Mouse (Mus musculus) embryonic facial prominence, embryonic 11.5 days (tissue): ENCODE data around the gene Ptpn13. TPM values are rescaled to one million over a fixed set of nuclear protein-coding genes. Genes with fewer than 3 reads are reported as not detected.

Source experiments
- ATAC-seq: fragments of 200-750 bp; cut with Nextera tagmentation; replicated peaks from 2 replicates; pipeline ENCODE4 v1.8.0; 2017; ENCODE audit warnings: low read depth; ENCODE audit not compliant: insufficient number of reproducible peaks, low FRiP score, low TSS enrichment
- DNase-seq: peaks from one replicate; pipeline ENCODE4 v3.0.0-alpha.2; 2015; ENCODE audit warnings: low spot score
- H3K27ac ChIP-seq: fragments of 300-500 bp; sonication (generic); replicated peaks from 2 replicates; pipeline ENCODE4 v1.5.1; 2014; ENCODE audit warnings: mild to moderate bottlenecking, low read depth, low read length, control low read depth
- H3K27me3 ChIP-seq: fragments of 300-500 bp; sonication (generic); 2 replicates; pipeline ENCODE4 v1.6.1; 2014; ENCODE audit warnings: mild to moderate bottlenecking, low read length, moderate library complexity, mixed read lengths; ENCODE audit not compliant: control insufficient read depth, insufficient read depth
- H3K36me3 ChIP-seq: fragments of 300-500 bp; sonication (generic); replicated peaks from 2 replicates; pipeline ENCODE4 v1.6.1; 2014; ENCODE audit warnings: low read depth, mild to moderate bottlenecking, low read length, moderate library complexity, mixed read lengths; ENCODE audit not compliant: control insufficient read depth, insufficient read depth
- H3K4me1 ChIP-seq: fragments of 300-500 bp; sonication (generic); 2 replicates; pipeline ENCODE4 v1.6.1; 2014; ENCODE audit warnings: low read length, mixed read lengths; ENCODE audit not compliant: control insufficient read depth, insufficient read depth
- H3K4me2 ChIP-seq: fragments of 300-500 bp; sonication (generic); 2 replicates; pipeline ENCODE4 v1.6.1; 2014; ENCODE audit warnings: low read depth, mild to moderate bottlenecking, control low read depth, low read length, moderate library complexity
- H3K4me3 ChIP-seq: fragments of 300-500 bp; sonication (generic); 2 replicates; pipeline ENCODE4 v1.5.1; 2014; ENCODE audit warnings: low read depth, low read length, control low read depth
- H3K9ac ChIP-seq: fragments of 300-500 bp; sonication (generic); replicated peaks from 2 replicates; pipeline ENCODE4 v1.6.1; 2014; ENCODE audit warnings: mild to moderate bottlenecking, control low read depth, low read length
- H3K9me3 ChIP-seq: fragments of 300-500 bp; sonication (generic); replicated peaks from 2 replicates; pipeline ENCODE4 v1.6.1; 2016; ENCODE audit warnings: mild to moderate bottlenecking, low read length, inconsistent platforms, mixed read lengths; ENCODE audit not compliant: control insufficient read depth
- WGBS: fragments of 180-500 bp; shearing (Covaris S2); extraction: QIAGEN DNeasy Blood & Tissue Kit; methylation state at CpG from one replicate; pipeline ENCODE4 v1.1.7; 2014; 5-methylcytosine and 5-hydroxymethylcytosine counted together
- polyA plus RNA-seq: library from polyadenylated mRNA; unstranded; fragments of >200 nt; fragmentation: Nextera tagmentation; extraction: Ambion mirVana; gene quantifications from 2 replicates; pipeline ENCODE4 v1.2.1, GENCODE M21; 2014

The Ptpn13 gene
- polyA plus RNA-seq, 1 experiment from 2014 or later: 15.3 TPM

GRCm38 (mm10) chr5:103610148-103610547 lies 185.2 kb downstream of the Ptpn13 start:
- H3K36me3 ChIP-seq: no peaks in the 10 kb centered on the region
- 79% methylated on average over 5 of the region's 5 CpGs for WGBS

GRCm38 (mm10) chr5:103610856-103611472 lies 186.0 kb downstream of the Ptpn13 start:
- H3K36me3 ChIP-seq: no peaks in the 10 kb centered on the region
- no peak for ATAC-seq
- no peak overlapping the region for H3K4me3 ChIP-seq
- no peaks in the 10 kb centered on the region for H3K4me1 ChIP-seq
- DNase-seq: no peak
- 90% methylated on average over 10 of the region's 10 CpGs for WGBS
- H3K27ac ChIP-seq: no peak overlapping the region
- no peak overlapping the region for H3K4me2 ChIP-seq
- H3K9ac ChIP-seq: no peak overlapping the region
- H3K27me3 ChIP-seq: no peaks in the 10 kb centered on the region
- no peaks in the 10 kb centered on the region for H3K9me3 ChIP-seq

More at GRCm38 (mm10) chr5:103610148-103610547, 185.2 kb downstream of the Ptpn13 start:
- no peaks in the 10 kb centered on the region for H3K27me3 ChIP-seq
- H3K9ac ChIP-seq: no peak overlapping the region
- no peak overlapping the region for H3K4me3 ChIP-seq
- H3K4me2 ChIP-seq: no peak overlapping the region
- H3K27ac ChIP-seq: no peak overlapping the region
- no peak for DNase-seq
- no peak for ATAC-seq
- no peaks in the 10 kb centered on the region for H3K4me1 ChIP-seq
- H3K9me3 ChIP-seq: no peaks in the 10 kb centered on the region

DNA sequence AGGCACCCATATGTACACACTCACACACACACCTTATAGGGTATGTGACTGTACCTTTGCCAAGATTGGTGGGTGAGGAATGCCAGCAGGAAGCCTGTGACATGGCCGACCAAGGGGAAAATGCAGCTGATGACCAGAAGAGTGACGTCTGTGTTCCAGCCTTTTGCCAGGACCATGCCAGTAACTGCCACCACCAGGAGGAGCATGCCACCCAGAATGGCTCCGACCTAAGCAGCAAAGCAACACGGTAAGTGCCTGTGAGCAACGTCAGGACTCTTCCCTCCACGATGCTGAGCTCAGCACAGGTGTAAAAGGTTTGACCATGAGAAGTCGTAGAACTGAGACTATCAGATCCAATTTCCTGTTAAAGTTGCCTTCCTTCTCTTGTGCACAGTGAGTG lies 187.3 kb downstream of the Ptpn13 start:
- ATAC-seq (no peak), DNase-seq (no peak)
- H3K9ac ChIP-seq: no peak overlapping the region
- H3K27ac ChIP-seq: no peak overlapping the region
- H3K27me3 ChIP-seq: no peaks in the 10 kb centered on the region
- no peak overlapping the region for H3K4me2 ChIP-seq
- H3K4me3 ChIP-seq: no peak overlapping the region
- H3K4me1 ChIP-seq: no peaks in the 10 kb centered on the region
- H3K9me3 ChIP-seq: no peaks in the 10 kb centered on the region
- 87% methylated on average over 7 of the region's 7 CpGs for WGBS
- H3K36me3 ChIP-seq: no peaks in the 10 kb centered on the region

GRCm38 (mm10) chr5:103614356-103614755 lies 189.4 kb downstream of the Ptpn13 start:
- no peak for ATAC-seq

GRCm38 (mm10) chr5:103617191-103617590 lies 192.2 kb downstream of the Ptpn13 start:
- Histone ChIP-seq H3K4me2 (no peak overlapping the region), H3K27me3 (no peaks in the 10 kb centered on the region), H3K4me1 (no peaks in the 10 kb centered on the region), H3K36me3 (no peaks in the 10 kb centered on the region), H3K4me3 (no peak overlapping the region), H3K9ac (no peak overlapping the region), H3K9me3 (no peaks in the 10 kb centered on the region), H3K27ac (no peak overlapping the region)
- 62% methylated on average over 9 of the region's 9 CpGs for WGBS
- DNase-seq (no peak), ATAC-seq (no peak)

More at GRCm38 (mm10) chr5:103614356-103614755, 189.4 kb downstream of the Ptpn13 start:
- Histone ChIP-seq H3K4me2 (no peak overlapping the region), H3K9ac (no peak overlapping the region), H3K27ac (no peak overlapping the region), H3K36me3 (no peaks in the 10 kb centered on the region), H3K4me1 (no peaks in the 10 kb centered on the region), H3K9me3 (no peaks in the 10 kb centered on the region), H3K4me3 (no peak overlapping the region), H3K27me3 (no peaks in the 10 kb centered on the region)
- DNase-seq: no peak
- 94% methylated on average over 7 of the region's 7 CpGs for WGBS

GRCm38 (mm10) chr5:103620301-103620973 lies 195.4 kb downstream of the Ptpn13 start:
- Histone ChIP-seq H3K4me1 (no peaks in the 10 kb centered on the region), H3K36me3 (no peaks in the 10 kb centered on the region), H3K4me3 (no peak overlapping the region), H3K27me3 (no peaks in the 10 kb centered on the region), H3K4me2 (no peak overlapping the region), H3K9me3 (no peaks in the 10 kb centered on the region), H3K9ac (no peak overlapping the region), H3K27ac (no peak overlapping the region)
- ATAC-seq (no peak), DNase-seq (no peak)
- 78% methylated on average over 12 of the region's 12 CpGs for WGBS

GRCm38 (mm10) chr5:103622321-103622720 lies 197.3 kb downstream of the Ptpn13 start:
- DNase-seq (no peak), ATAC-seq (no peak)
- no peaks in the 10 kb centered on the region for H3K4me1 ChIP-seq
- no peak overlapping the region for H3K9ac ChIP-seq
- WGBS: 82% methylated on average over 5 of the region's 5 CpGs
- H3K9me3 ChIP-seq: no peaks in the 10 kb centered on the region
- no peak overlapping the region for H3K4me3 ChIP-seq
- H3K27me3 ChIP-seq: no peaks in the 10 kb centered on the region
- no peak overlapping the region for H3K4me2 ChIP-seq
- H3K36me3 ChIP-seq: no peaks in the 10 kb centered on the region
- H3K27ac ChIP-seq: no peak overlapping the region

DNA sequence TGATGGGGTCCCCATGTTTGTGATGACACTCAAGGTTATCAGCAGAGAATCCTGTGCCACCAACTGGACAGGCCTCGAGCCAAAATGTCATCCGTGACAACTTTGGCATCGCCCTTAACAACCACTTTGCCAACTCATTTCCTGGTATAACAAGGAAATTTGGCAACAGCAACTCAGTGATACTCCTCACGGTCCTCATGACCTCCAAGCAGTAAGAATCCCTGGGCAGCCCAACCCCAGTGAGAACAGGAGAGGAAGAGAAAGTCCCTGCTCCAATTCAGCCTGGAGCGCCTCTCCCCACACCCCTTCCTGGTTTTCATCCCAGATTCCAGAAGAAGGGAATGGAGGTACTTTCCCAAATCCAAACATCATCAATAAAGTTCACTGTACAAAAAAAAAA lies 199.8 kb downstream of the Ptpn13 start:
- no peak overlapping the region for H3K4me3 ChIP-seq
- no peak for ATAC-seq

More for the DNA sequence above, 199.8 kb downstream of the Ptpn13 start:
- no peaks in the 10 kb centered on the region for H3K4me1 ChIP-seq
- H3K9ac ChIP-seq: no peak overlapping the region
- no peaks in the 10 kb centered on the region for H3K9me3 ChIP-seq
- no peak overlapping the region for H3K27ac ChIP-seq
- 90% methylated on average over 5 of the region's 5 CpGs for WGBS
- H3K36me3 ChIP-seq: no peaks in the 10 kb centered on the region
- no peaks in the 10 kb centered on the region for H3K27me3 ChIP-seq
- DNase-seq: no peak
- H3K4me2 ChIP-seq: no peak overlapping the region
